Mouse (Mus musculus): ENCODE measurements around the gene Wdr90.
A peak's percentile ranks its signal among the peaks of the same experiment; 100 is the strongest.

The Wdr90 gene

GRCm38 (mm10) chr17:25860832-25861703 is at the start of gene Wdr90:
Gene Wdr90 (minus strand): TSS chr17:25861501.
- DNase-seq (ENCODE audit: low read depth), result peak; percentile 81

- no peak for DNase-seq (ENCODE audit: low read depth)
Measured at GRCm38 (mm10) chr17:25907640-25908039, 46.3 kb upstream of the Wdr90 start.

GRCm38 (mm10) chr17:25903061-25903460 is 41.8 kb upstream of the Wdr90 start:
- DNase-seq (ENCODE audit: low read depth), result no peak

GRCm38 (mm10) chr17:25900193-25900592 is 38.9 kb upstream of the Wdr90 start:
- no peak for DNase-seq (ENCODE audit: low read depth)

- DNase-seq (ENCODE audit: low read depth), result no peak
Measured at GRCm38 (mm10) chr17:25895891-25896290, 34.6 kb upstream of the Wdr90 start.

GRCm38 (mm10) chr17:25895415-25895814 is 34.1 kb upstream of the Wdr90 start:
- DNase-seq (ENCODE audit: low read depth), result no peak

- peak; percentile 60 for DNase-seq (ENCODE audit: low read depth)
Measured at GRCm38 (mm10) chr17:25893975-25894617, 32.8 kb upstream of the Wdr90 start.

- DNase-seq (ENCODE audit: low read depth), result no peak
Measured at GRCm38 (mm10) chr17:25888837-25889236, 27.5 kb upstream of the Wdr90 start.

- no peak for DNase-seq (ENCODE audit: low read depth)
Measured at GRCm38 (mm10) chr17:25887467-25887866, 26.2 kb upstream of the Wdr90 start.

- DNase-seq (ENCODE audit: low read depth), result no peak
Measured at GRCm38 (mm10) chr17:25886806-25887205, 25.5 kb upstream of the Wdr90 start.

- DNase-seq (ENCODE audit: low read depth), result no peak
Measured at GRCm38 (mm10) chr17:25885636-25886035, 24.3 kb upstream of the Wdr90 start.

- DNase-seq (ENCODE audit: low read depth), result no peak
Measured at GRCm38 (mm10) chr17:25883824-25884223, 22.5 kb upstream of the Wdr90 start.

GRCm38 (mm10) chr17:25883268-25883667 is 22.0 kb upstream of the Wdr90 start:
- DNase-seq (ENCODE audit: low read depth), result no peak

GRCm38 (mm10) chr17:25882306-25882705 is 21.0 kb upstream of the Wdr90 start:
- no peak for DNase-seq (ENCODE audit: low read depth)

GRCm38 (mm10) chr17:25881691-25882090 is 20.4 kb upstream of the Wdr90 start:
- DNase-seq (ENCODE audit: low read depth), result no peak

- DNase-seq (ENCODE audit: low read depth), result no peak
Measured at GRCm38 (mm10) chr17:25880913-25881641, 19.8 kb upstream of the Wdr90 start.

GRCm38 (mm10) chr17:25880196-25880910 is 19.1 kb upstream of the Wdr90 start, which contains the start of gene Wfikkn1:
Gene Wfikkn1 (minus strand): TSS chr17:25880858.
- DNase-seq (ENCODE audit: low read depth), result no peak

GRCm38 (mm10) chr17:25879750-25880149 is 18.4 kb upstream of the Wdr90 start:
- DNase-seq (ENCODE audit: low read depth), result no peak

- no peak for DNase-seq (ENCODE audit: low read depth)
Measured at GRCm38 (mm10) chr17:25879261-25879660, 18.0 kb upstream of the Wdr90 start.

GRCm38 (mm10) chr17:25878611-25879180 is 17.4 kb upstream of the Wdr90 start:
- no peak for DNase-seq (ENCODE audit: low read depth)

Data from c-Kit-positive CD71-negative TER-119-negative erythroid progenitor cells, embryonic 14.5 days (primary cell).